8 mouse cellular contexts compared by ENCODE assay signal in genomic region chr2:32712934-32713817, GRCm38 (mm10). TPM values are rescaled to one million over a fixed set of nuclear protein-coding genes. Genes with fewer than 3 reads are reported as not detected.
DNase-seq lines count a peak whose midpoint lies in the region; ATAC-seq and TF ChIP-seq lines count a peak whose summit lies in the region.

Gene Cdk9, minus strand, starts transcription at chr2:32713076.

- H3K27ac ChIP-seq in cortical plate, adult 2 months (ENCODE audit: insufficient read depth, low read length), result peak within 1 kb of the TSS; percentile 100

- TF ChIP-seq POLR2A in cortical plate, adult 2 months (IDR thresholded peaks at IDR 0.05; ENCODE audit: extremely low read depth, insufficient read depth, low read length), result peak; percentile 56; the same call in 1 of the 2 replicates

- peak; percentile 95 for DNase-seq in gastrocnemius, postnatal 10 days
- DNase-seq in induced T-regulatory cell, adult 2 months (ENCODE audit: low read depth), result peak; percentile 95
- DNase-seq in left cerebral cortex, adult 9 months (ENCODE audit: low spot score in 2 of 2), result peak; percentile 83 to 94
- peak; percentile 82 for DNase-seq in right cerebral cortex, postnatal 14 days
- peak; percentile 91 to 93 for DNase-seq in urinary bladder, postnatal 36 days (ENCODE audit: low spot score in 2 of 2)

- peak within 1 kb of the TSS; percentile 52 for H3K4me3 ChIP-seq in cortical plate, adult 2 months (ENCODE audit: insufficient read depth, low read length)

- ATAC-seq in activated CD4-positive, CD25-positive, alpha-beta regulatory T cell, adult 4 months, result peak; percentile 52
- ATAC-seq in megakaryocyte progenitor cell, adult 5-6 weeks (replicated peaks; ENCODE audit: poor library complexity), result peak; percentile 58

- peak; percentile 86 for TF ChIP-seq CTCF in cortical plate, adult 2 months (IDR thresholded peaks at IDR 0.05; ENCODE audit: extremely low read depth, insufficient read depth, low read length)

- H3K4me1 ChIP-seq in cortical plate, adult 2 months (ENCODE audit: control insufficient read depth, insufficient read depth, low read length), result no peaks in the 10 kb centered on the region; the same call in 1 of the 2 replicates

RNA-seq across cellular contexts. Expression of gene Cdk9, which starts in this region (rescaled TPM):
- 10 to 100 TPM; 26.2 to 26.4 TPM for polyA plus RNA-seq in activated CD4-positive, CD25-positive, alpha-beta regulatory T cell, adult 4 months (2017; shearing (Covaris generic))
- 260 and 329 TPM in 2 replicates for polyA plus RNA-seq in cortical plate, adult 2 months (2012; rRNA removed)
- total RNA-seq in gastrocnemius, postnatal 10 days (2021), result 10 to 100 TPM; 29.5 to 35.2 TPM
- total RNA-seq in megakaryocyte progenitor cell, adult 5-6 weeks (2015), result 63.4 and 79.2 TPM in 2 replicates
- 39.3 and 42.5 TPM in 2 replicates for total RNA-seq in megakaryocyte progenitor cell, adult 5-6 weeks (2017)

Comparison
In these comparisons a context has a peak if more than half of its experiments do, and no peak if none do; other contexts are left out.
1. Peak in every context shown above with its lines: DNase-seq, ATAC-seq, H3K4me3 ChIP-seq and H3K27ac ChIP-seq.